Mouse (Mus musculus) limb, embryonic 11.5 days (tissue): ENCODE results near the gene Ninl. TPM values are rescaled to one million over a fixed set of nuclear protein-coding genes. Genes with fewer than 3 reads are reported as not detected.

Source experiments
- ATAC-seq: fragments of 200-750 bp; cut with Nextera tagmentation; 2 replicates; pipeline ENCODE4 v1.8.0; 2017; ENCODE audit warnings: low read depth; ENCODE audit not compliant: insufficient number of reproducible peaks, low FRiP score, low TSS enrichment
- DNase-seq: peaks from one replicate; pipeline ENCODE4 v3.0.0-alpha.2; 2015; ENCODE audit warnings: low spot score
- H3K27ac ChIP-seq: fragments of 300-500 bp; sonication (generic); replicated peaks from 2 replicates; pipeline ENCODE4 v1.5.1; 2014; ENCODE audit warnings: low read depth, mild to moderate bottlenecking, low read length
- H3K27me3 ChIP-seq: fragments of 300-500 bp; sonication (generic); 2 replicates; pipeline ENCODE4 v1.6.1; 2014; ENCODE audit warnings: mild to moderate bottlenecking, low read length, mixed read lengths; ENCODE audit not compliant: control insufficient read depth, insufficient read depth
- H3K36me3 ChIP-seq: fragments of 300-500 bp; sonication (generic); 2 replicates; pipeline ENCODE4 v1.6.1; 2014; ENCODE audit warnings: mild to moderate bottlenecking, low read length, moderate library complexity, mixed read lengths; ENCODE audit not compliant: control insufficient read depth, insufficient read depth
- H3K4me1 ChIP-seq: fragments of 300-500 bp; sonication (generic); 2 replicates; pipeline ENCODE4 v1.6.1; 2014; ENCODE audit warnings: low read length, mixed read lengths; ENCODE audit not compliant: control insufficient read depth, insufficient read depth
- H3K4me2 ChIP-seq: fragments of 300-500 bp; sonication (generic); 2 replicates; pipeline ENCODE4 v1.6.1; 2014; ENCODE audit warnings: low read depth, mild to moderate bottlenecking, moderate library complexity; ENCODE audit not compliant: severe bottlenecking
- H3K4me3 ChIP-seq: fragments of 300-500 bp; sonication (generic); 2 replicates; pipeline ENCODE4 v1.5.1; 2014; ENCODE audit warnings: low read depth, low read length
- H3K9ac ChIP-seq: fragments of 300-500 bp; sonication (generic); 2 replicates; pipeline ENCODE4 v1.6.1; 2014; ENCODE audit warnings: mild to moderate bottlenecking, low read length
- H3K9me3 ChIP-seq: fragments of 300-500 bp; sonication (generic); 2 replicates; pipeline ENCODE4 v1.6.1; 2016; ENCODE audit warnings: low read length; ENCODE audit not compliant: control insufficient read depth
- WGBS: fragments of 180-500 bp; shearing (Covaris S2); extraction: QIAGEN DNeasy Blood & Tissue Kit; methylation state at CpG from one replicate; pipeline ENCODE4 v1.1.7; 2014; 5-methylcytosine and 5-hydroxymethylcytosine counted together
- polyA plus RNA-seq: library from polyadenylated mRNA; unstranded; fragments of >200 nt; fragmentation: Nextera tagmentation; extraction: Ambion mirVana; gene quantifications from 2 replicates; pipeline ENCODE4 v1.2.1, GENCODE M21; 2014

The Ninl gene
- polyA plus RNA-seq, 1 experiment from 2014 or later, result 11.5 TPM

GRCm38 (mm10) chr2:150884779-150885110, 154.4 kb downstream of the Ninl start:
- no peak overlapping the region for H3K27ac ChIP-seq
- no peaks in the 10 kb centered on the region for H3K9me3 ChIP-seq
- no peaks in the 10 kb centered on the region for H3K4me1 ChIP-seq
- H3K27me3 ChIP-seq, result no peaks in the 10 kb centered on the region
- no peak overlapping the region for H3K9ac ChIP-seq
- H3K36me3 ChIP-seq, result no peaks in the 10 kb centered on the region
- ATAC-seq (0 out of 2 replicates have a peak, but pooled peaks have one; percentile 39), DNase-seq (peak; percentile 19)
- H3K4me3 ChIP-seq, result no peak overlapping the region
- H3K4me2 ChIP-seq, result no peak overlapping the region
- 87% methylated on average over 1 of the region's 1 CpGs for WGBS

Other genes starting within 250 kb of the Ninl start
- gene Abhd12, start 134.6 kb downstream of the Ninl start, polyA plus RNA-seq, result 50.1 and 55.5 TPM in 2 replicates
- gene Gins1, start 134.0 kb downstream of the Ninl start, polyA plus RNA-seq, result 78.2 and 83.8 TPM in 2 replicates
- gene Nanp, start within 50 bp of the Ninl start, polyA plus RNA-seq, result 50.1 and 53.5 TPM in 2 replicates
- not detected in 2 replicates for gene Gm14151, start 53.0 kb upstream of the Ninl start, polyA plus RNA-seq
- gene Gm14147, start 58.9 kb upstream of the Ninl start, polyA plus RNA-seq, result not detected in 2 replicates